Mouse (Mus musculus) embryonic fibroblast, embryonic 13.5 days (primary cell): Measurements from ENCODE around the gene Csrp3.

Source experiments
- CTCF ChIP-seq: IDR thresholded peaks from 2 replicates; pipeline ENCODE4 v1.5.1; 2011; ENCODE audit warnings: mild to moderate bottlenecking, control low read depth, low read length, moderate library complexity, borderline replicate concordance; ENCODE audit not compliant: insufficient read depth
- POLR2A ChIP-seq: IDR thresholded peaks from 2 replicates; pipeline ENCODE4 v1.6.1; 2011; ENCODE audit warnings: low read depth, mild to moderate bottlenecking, control low read depth, low read length, moderate library complexity

- TF ChIP-seq POLR2A (no peak), CTCF (no peak)
Measured at GRCm38 (mm10) chr7:48824671-48825070, 23.2 kb downstream of the Csrp3 start.
